Mouse (Mus musculus) adrenal gland, postnatal 36 days (tissue): Measurements from ENCODE around the gene Ccdc138. TPM values are rescaled to one million over a fixed set of nuclear protein-coding genes. Genes with fewer than 3 reads are reported as not detected.

Experiments used
- DNase-seq, 2 experiments: peaks; one replicate each; pipeline ENCODE4 v3.0.0; 2021; ENCODE audit warnings: mixed read lengths in 1 of 2
- total RNA-seq, 2 experiments: library from RNA; stranded (reverse); gene quantifications; 2 replicates each; pipeline ENCODE4 v1.2.3; 2021

Ccdc138 gene
- total RNA-seq, 2 experiments from 2014 or later, result 2.3 to 3.1 TPM

DNA sequence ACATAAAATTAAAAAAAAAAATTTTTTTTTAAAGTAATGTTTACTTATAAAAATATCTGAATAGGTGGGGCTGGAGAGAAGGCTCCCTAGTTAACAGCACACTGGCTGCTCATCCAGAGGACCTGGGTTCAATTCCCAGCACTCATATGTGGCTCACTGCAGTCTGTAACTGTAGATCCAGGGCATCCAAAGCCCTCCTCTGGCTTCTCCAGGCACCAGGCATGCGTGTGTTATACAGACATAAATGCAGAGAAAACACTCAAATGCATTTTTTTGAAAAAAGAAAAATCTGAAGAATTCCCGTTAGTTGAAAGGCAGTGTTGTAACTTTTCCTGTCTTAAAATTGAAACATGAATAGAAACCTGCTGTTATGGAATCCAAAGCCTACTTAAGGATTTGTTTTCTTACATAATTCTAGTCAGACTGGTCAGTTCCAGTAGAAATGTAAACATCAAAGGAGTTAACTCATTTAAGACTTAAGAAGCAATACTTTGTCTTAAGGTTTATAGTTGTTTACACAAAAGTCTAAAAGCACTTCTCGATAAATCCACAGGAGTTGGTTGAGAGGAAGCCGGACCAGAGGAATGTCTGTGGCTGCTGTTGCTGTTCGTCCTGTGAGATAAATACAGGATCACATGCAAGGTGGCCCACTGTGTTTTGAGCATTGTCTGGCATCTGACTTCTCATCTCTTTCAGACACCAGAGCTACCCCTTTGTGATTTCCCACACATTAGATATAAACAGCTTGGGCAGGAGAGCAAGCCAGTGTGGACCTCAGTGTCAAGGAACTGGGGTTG lies 87.9 kb downstream of the Ccdc138 start:
- no peak for DNase-seq

DNA sequence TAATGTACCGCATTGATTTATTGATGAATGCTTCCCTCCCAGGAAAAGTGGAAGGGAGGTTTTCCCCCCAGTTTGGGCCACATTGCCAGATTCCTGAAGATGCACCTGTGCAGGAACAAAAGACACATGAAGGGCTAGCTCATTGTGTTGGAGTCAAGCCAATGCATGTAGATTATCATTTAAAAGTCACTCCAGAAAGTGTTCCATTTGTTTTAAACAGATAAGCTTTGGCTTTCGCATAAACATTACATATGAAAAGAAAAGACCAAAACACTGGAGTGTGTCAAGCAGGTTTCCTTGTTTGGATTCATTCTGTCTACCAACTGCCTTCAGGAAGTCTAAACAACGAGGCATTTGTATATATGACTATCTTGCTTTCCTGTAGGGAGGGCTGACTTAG lies 96.7 kb downstream of the Ccdc138 start:
- DNase-seq, result no peak

DNA sequence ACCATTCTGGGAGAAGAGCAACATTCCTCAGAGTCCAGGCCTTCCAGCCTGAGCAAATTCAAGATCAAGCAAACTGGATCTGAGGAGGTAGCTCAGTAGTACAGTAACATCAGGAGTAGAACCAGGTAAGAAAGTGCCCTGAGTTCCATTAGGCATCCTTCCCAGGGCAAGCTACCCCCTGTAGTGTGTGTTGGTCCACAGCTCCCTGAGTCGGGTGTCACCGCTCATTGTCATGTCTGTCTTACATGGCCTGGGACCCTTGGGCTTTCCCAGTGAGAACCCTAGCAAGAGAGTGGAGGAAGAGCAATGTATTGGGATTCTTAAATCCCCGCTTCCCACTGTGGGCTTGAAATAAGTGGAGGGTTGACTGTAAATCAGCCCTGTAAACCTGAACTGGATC lies 97.4 kb downstream of the Ccdc138 start:
- DNase-seq, result no peak

DNA sequence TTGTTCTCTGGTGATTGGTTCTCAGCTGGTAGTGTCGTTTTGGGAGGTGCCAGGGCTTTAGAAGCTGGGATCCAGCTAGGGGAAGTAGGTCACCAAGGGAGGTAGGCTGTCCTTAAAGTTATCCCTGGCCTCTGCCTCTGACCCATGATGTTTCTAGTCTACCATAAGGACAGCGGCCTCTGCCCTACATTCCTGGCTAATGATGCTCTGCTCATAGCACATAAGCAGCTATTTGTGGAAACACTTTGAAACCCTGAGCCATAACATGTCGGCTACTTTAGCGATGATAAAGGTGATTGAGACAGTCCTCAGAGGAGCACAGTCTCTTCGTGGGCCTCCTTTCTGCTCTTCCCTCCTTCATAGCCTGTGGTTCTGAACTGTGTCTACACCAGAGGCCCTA lies 98.1 kb downstream of the Ccdc138 start:
- no peak for DNase-seq

DNA sequence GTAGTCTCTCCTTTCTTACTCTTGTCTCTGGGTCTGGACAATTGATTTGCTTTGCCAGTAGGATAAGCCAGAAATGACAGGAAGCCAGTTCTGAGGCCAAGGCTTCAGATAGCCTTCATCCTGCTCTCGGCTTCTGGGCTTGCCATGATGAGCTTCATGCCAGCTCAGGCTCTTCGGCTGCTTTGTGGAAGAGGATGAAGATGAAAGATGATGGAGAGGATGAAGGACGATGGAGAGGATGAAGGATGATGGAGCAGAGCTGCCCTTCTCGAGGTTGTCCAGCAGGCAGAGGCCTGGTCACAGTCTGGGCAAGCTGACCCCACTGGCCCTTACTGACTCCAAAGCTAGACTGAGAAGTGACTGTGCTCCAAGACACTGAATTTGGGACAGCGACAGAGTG lies 102.4 kb downstream of the Ccdc138 start:
- no peak for DNase-seq

DNA sequence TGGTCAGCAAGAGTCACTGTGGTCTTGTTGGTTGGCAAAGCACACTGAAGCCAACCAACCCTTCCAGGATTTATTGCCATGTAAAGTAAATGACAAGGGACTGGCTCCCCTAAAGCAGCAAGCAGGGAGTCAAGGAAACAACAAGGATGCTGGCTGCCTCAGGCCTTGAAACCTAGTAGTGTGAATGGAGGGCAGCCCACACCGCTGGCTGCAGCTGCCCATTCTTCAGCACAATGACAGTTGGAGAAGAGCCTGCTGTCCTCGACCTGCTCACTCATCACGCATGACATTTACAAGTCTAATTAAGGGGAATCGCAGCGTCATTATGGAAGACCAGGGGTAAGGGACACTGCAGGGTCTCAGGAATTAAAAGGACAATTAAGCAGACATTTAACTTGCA lies 103.2 kb downstream of the Ccdc138 start:
- peak; percentile 38 to 53 for DNase-seq

DNA sequence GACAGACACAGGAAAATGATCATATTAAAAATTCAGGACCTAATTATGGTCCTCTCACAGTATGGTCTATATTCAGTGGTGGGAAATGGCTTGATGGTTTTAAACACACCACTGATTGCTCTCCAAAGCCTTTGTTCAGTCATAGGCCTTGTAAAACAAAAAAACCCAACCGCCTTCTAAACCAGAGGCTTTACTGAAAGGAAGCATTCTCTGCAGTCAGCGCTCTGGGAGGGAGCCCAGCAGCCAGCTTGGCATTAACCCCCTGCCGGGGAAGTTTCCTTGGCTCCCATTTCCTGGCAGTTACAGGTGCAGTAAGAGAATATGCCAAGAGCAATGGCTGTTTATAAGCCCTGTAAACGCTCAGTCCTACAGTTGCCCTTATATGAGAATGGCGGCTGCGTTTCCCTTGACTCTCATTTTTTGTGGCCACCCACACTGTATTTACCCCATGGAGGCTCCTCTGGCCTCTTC lies 103.7 kb downstream of the Ccdc138 start:
- peak in 1 of 2 experiments; percentile 20 for DNase-seq

DNA sequence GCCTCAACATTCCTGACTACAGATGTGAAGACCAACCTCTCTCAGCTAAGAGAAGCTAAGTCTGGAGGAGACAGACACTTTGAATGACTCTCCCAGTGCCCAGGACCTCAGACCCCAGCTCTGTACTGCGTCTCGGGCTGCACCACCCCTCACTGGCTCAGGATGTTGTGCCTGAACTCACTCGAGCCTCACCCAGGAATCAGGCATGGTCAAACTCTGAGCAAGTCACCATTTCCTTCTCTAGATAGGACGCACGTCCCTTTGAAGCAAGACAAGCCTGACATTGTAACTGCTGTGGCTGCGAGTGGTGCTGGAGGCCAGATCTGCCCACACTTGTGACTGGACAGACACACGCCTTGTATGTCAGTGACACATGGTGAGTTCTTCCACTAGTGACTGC lies 104.2 kb downstream of the Ccdc138 start:
- DNase-seq, result no peak

DNA sequence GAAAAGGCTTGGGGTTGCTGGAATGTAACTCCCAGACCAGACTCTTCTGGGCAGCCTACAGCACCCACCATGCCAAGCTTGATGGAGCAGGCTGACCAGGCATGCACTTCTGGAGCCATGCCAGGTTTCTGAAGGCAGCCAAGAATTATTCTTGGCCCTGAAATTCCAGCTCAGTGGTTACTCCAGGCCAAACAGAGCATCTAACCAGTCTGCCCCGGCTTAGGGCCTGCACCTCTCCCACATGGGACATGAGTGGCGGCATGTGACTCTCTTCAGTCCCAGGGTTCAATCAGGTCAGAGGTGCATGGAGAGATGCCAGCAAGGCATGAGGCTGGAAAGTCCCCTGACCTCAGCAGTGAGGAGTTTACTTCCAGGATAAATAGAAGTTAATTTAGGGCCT lies 107.0 kb downstream of the Ccdc138 start:
- peak; percentile 30 to 59 for DNase-seq

DNA sequence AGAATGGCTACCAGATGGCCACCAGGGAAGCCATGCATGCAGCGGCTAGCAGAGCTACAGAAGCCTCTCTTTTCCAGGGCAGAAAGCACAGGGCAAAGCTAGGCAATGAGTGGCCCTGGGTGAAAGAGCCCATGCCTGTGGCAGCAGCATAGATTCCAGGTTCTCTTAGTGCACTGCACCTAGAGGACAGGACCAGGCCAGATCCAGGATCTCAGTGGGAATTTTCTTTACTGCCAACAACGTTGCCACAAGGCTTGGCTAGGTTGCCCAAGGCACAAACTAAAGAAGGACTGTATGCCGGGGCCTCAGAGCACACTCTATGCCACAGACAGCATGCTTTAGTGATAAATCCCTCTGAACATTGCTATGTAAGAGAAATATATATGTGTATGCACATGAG lies 108.6 kb downstream of the Ccdc138 start:
- no peak for DNase-seq

DNA sequence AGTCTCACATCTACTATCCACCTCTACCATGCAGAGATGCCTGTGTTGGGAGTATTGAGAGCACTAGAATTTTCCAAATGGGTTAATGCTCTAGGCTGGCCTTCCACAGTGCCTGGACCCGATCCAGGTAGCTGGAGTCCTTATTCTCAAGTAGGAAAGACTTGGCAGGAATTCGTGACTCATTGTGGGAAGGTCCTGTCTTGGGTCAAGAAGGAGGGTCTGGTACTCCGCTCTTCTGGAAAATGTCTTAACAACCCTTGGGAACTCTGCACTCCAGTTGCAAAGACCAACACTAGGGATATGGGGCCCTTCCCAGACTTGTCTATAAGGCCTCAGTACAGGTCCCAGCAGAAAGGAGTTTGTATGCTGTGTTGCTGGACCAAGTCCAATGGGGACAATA lies 111.1 kb downstream of the Ccdc138 start:
- no peak for DNase-seq

DNA sequence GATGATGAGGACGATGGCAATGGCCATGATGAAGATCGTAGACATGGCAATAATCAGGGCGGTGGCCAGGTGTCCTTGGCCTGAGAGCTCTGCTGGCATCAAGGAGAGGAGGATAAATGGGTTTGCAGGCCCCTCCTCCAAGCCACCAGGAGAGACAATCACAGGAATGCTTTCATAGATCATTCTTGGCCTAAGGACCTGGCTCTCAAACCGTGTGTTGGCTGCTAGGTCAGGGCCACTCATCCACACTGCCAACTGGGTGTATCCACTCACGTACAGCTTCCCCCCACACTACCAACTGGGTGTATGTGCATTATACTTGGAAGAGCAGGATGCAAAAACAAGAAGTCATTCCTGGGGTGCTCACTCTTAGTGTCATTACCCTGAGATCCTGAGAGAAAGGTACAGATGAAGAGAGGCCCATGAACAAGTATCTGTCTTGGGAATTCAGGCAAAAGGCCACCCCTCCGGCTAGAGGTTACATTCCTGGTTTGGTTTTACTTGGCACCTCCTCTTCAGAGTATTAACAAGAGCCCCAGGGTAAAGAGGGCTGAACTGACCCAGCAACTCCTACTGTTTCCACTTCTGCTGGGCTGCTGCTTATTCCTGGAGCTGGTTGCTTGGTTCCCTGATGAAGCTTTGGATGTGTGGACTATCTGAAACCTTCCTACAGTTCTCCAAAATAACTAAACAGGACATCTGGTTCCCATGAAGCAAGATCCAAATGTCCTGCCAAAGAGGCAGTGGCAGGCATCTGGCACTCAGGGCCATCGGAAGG lies 112.9 kb downstream of the Ccdc138 start:
- peak in 1 of 2 experiments; percentile 15 for DNase-seq

DNA sequence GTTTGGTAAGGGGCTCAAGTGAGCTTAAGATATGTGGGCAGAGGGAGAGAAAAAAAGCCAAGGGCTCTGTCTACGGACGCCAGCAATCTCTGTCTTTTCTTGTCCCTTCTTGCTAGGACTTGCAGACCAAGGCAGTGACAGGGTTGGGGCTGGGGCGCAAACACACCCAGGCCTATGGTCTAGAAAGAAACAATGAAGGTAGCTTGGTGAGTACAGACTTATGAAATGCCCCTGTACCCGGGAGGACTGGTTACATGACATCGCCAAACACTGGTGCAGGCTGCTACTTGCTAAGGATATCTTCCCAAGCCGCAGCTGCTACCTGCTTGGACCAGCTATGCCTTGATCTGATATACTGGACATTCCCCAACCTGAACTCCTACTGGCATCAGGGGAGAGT lies 116.9 kb downstream of the Ccdc138 start:
- no peak for DNase-seq

DNA sequence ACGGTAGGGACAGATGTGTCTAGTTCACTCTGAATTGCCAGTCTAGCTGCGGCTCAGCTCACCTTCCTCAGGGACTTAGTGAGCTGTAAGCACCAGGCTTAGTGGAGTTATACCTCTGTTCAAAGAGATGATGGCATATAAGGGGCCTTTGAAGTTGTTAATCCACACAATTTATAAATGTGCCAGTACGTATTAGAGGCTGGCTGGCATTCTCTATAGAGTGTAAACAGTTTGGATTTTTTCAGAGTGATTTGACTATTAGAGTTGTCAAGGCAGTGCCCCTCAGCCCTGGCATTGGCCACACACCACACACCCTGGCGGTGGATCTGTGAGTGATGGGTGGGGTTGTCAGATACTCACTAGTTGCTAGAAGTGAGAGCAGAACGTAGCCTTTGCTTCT lies 118.8 kb downstream of the Ccdc138 start:
- no peak for DNase-seq

DNA sequence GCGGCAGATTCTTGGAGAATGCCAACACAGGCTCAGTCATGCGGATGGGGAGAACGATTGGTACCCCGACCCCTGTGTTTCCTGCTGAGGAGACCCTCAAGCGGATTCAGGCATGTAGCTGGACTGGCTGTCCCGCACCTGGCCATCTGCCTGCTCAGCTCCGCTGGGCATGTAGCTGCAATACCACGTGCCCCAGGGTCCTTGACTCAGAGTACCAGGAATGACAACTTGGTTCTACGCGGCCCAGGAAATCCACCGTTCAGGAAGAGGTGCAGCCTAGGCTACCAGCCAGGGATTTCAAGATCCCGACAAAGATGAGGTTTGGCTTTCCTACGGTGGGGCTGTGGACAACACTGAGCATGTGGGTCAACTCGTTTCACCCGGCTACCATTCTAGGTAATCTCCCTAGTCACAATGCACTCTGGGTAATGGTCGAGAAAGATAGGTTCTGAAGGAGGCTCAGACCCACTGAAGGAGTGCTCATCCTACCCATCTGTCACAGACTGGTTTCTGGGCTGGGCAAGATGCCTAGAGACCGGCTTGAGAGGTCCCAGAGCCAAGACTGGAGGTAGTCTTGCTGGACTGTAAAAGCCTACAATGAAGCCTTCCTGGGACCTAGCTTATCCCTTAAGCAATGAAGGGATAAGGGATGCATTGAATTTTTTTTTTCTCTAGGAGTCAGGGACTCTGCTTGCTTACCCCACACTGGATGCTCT lies 120.9 kb downstream of the Ccdc138 start:
- DNase-seq, result no peak

DNA sequence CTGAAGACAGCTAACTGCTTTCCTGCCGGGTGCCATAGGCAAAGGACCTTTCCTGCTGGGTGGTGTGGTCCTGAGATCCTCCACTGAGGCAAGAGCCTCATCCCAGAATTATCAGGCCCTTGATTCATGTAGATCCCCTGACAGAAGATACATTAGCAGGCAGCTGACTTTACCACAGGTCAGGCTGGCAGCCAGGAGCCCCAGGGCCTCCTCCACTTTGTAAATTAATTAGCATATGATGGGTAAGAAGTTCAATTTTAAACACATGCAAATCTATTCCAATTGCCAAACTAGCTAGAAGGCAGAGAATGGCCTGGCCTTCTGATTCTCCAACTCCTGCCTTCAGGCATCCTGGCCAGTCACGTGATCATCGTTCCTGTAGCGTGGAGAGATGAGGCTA lies 121.5 kb downstream of the Ccdc138 start:
- DNase-seq, result no peak

DNA sequence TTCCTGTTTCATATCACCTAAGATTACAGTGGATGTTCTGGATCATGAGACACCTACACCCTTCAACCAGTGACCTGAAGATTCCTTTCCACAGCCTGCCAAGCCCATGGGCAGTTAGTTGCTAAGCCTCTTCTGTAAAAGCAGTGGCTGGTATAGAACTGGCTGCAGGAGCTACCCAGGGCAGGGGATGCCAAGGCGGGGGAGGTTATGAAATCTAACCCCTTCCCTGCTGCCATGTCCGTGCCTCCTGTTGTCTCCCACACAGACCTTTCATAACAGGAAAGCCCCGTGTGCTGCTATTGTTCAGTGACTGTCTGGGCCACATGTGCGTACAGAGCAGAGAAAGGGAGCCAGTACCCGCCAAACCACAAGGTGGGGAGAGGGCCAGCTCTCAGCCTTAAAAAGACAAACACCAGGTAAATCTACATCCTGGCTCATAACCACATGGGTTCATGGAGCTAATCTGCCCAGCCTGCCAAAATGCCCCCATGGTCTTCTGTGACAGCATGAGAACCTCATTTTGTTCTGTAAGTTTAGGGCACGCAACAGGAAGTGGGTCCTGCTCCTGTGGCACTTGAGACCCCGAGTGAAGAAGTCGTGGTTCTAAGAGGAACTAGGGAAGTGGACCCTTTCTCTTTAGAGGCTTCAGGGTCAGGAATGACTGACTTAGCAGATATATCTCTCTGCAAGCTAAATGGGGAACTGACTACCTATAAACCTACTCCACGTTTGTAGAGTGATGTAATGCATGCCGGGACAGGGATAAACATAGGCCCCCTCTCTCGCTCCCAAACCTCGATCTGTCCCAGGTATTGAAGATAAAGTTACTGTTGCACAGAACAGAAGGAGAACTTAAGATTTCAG lies 127.3 kb downstream of the Ccdc138 start:
- no peak for DNase-seq
